Mouse (Mus musculus) megakaryocyte progenitor cell, adult 5-6 weeks (primary cell): ENCODE results near the gene Zcchc4. TPM values are rescaled to one million over a fixed set of nuclear protein-coding genes. Genes with fewer than 3 reads are reported as not detected.

Experiments used
- ATAC-seq: replicated peaks from 2 replicates; pipeline ENCODE4 v1.8.0; 2016; ENCODE audit warnings: mild to moderate bottlenecking, moderate TSS enrichment, inconsistent platforms; ENCODE audit not compliant: poor library complexity
- total RNA-seq, 2 experiments: library from RNA; stranded (forward) in 1 of 2; stranded (reverse) in 1 of 2; fragments of 157-497, 149-512 nt in 1 of 2; fragments of 200-1000 nt in 1 of 2; gene quantifications; 2 replicates each; pipeline versions ENCODE4 v1.2.3 to v1.2.4; 2015 to 2017

The Zcchc4 gene
- total RNA-seq, 2 experiments from 2014 or later, result 23.8 to 30.2 TPM

DNA sequence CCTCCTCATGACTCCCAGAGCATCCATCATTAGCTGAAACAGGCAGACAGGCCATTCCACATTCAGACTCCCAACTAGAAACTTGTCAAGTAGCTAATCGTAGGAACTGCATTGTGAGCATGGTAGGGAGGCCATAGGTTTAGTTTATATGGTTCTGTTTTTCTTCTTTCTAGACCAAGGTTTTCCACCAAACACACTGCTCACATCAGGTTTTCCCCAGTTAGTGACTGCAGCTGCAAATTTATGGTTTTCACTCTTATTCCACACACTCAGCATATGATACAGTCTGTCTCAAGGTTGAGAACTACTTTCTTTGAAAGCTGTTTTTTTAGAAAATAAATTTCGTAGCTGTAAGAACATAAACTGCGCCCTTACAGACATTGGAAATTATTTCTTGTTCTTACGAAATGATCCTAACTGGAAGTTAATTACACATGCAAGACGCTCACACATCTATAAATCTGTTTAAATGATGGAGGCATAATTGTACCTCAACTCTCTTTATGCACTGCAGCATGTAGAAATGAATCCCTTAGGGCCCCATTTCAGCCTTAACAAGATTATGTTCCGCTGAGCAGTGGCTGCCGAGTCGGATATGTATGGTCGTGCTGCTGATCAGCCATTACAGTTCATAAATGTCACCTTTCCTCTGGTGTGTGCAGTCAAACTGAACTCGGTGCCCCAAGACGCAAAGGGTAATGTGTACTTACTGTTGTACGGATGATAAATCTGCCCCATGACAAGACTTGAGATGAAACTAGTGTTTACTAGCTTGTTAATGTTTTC is 93.9 kb downstream of the Zcchc4 start:
- ATAC-seq, result no peak

DNA sequence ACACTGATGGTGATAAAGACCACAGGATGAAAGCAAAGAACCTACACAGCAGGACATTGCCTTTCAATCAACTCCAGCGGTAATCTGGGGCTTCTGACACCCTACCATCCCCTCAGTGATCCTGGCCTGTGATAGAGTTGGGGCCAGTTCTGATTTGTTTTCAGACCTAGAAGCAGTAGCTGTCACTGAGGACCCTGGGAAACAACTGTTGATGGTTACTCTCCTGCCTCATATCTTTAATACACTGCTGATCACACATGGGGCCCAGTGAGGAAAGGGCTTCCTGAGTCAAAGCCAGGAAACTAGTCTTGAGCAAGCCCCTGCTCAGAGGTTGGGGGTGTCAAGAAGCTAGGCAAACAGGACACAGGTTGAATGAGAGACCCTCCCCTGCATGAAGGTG is 96.3 kb downstream of the Zcchc4 start:
- ATAC-seq, result no peak

DNA sequence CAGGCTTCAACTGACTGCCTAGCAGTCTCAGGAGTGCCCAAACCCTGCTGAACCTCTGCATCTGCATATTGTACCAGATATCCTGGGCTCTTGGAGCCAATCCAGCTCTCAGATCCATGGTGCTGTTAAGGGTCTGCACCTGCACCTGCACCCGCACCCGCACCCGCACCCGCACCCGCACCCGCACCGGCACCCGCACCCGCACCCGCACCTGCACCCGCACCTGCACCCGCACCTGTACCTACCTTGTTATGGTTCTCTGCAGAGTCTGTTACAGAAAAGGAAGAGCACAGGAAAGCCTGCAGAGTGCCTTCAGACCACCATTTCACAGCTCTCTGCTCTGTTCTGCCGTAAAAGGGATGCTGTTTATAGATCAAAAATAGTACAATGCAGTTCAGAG is 96.8 kb downstream of the Zcchc4 start:
- ATAC-seq, result no peak

Other genes starting within 250 kb of the Zcchc4 start
- not detected in 2 replicates for gene Lgi2, start 208.9 kb upstream of the Zcchc4 start, total RNA-seq (2015)
- gene Lgi2, start 208.9 kb upstream of the Zcchc4 start, total RNA-seq (2017), result 0.04 TPM in 1 of 2 replicates, not detected in the other
- gene Sepsecs, start 105.7 kb upstream of the Zcchc4 start, total RNA-seq (2015), result 12.7 and 13.2 TPM in 2 replicates
- gene Sepsecs, start 105.7 kb upstream of the Zcchc4 start, total RNA-seq (2017), result 15.8 and 16.7 TPM in 2 replicates
- 29.2 and 31.6 TPM in 2 replicates for gene Pi4k2b, start 33.8 kb upstream of the Zcchc4 start, total RNA-seq (2015)
- 20.8 and 30.2 TPM in 2 replicates for gene Pi4k2b, start 33.8 kb upstream of the Zcchc4 start, total RNA-seq (2017)
- gene Anapc4, start 58.6 kb downstream of the Zcchc4 start, total RNA-seq (2015), result 52.5 and 71.3 TPM in 2 replicates
- 57.8 and 83.8 TPM in 2 replicates for gene Anapc4, start 58.6 kb downstream of the Zcchc4 start, total RNA-seq (2017)